Mouse (Mus musculus) lung, adult 2 months (tissue): ENCODE results near the gene Cstb. TPM values are rescaled to one million over a fixed set of nuclear protein-coding genes. Genes with fewer than 3 reads are reported as not detected.
A peak's percentile ranks its signal among the peaks of the same experiment; 100 is the strongest.

Source experiments
- DNase-seq: peaks from one replicate; pipeline ENCODE4 v3.0.0; 2022
- H3K4me1 ChIP-seq: fragments of 200-500 bp; 2 replicates; pipeline ENCODE4 v1.6.1; 2011; ENCODE audit warnings: low read length; ENCODE audit not compliant: control insufficient read depth, insufficient read depth
- H3K4me3 ChIP-seq: fragments of 200-500 bp; replicated peaks from 2 replicates; pipeline ENCODE3; 2011; ENCODE audit warnings: low read depth, mild to moderate bottlenecking, control low read depth, low read length; ENCODE audit errors: extremely low read depth
- CTCF ChIP-seq: fragments of 200-500 bp; IDR thresholded peaks from 2 replicates; pipeline ENCODE4 v1.5.1; 2011; ENCODE audit warnings: mild to moderate bottlenecking, low read length, control low read depth; ENCODE audit not compliant: insufficient read depth
- POLR2A ChIP-seq: fragments of 200-500 bp; IDR thresholded peaks from 2 replicates; pipeline ENCODE4 v1.6.1; 2011; ENCODE audit warnings: low read depth, mild to moderate bottlenecking, control low read depth, low read length, borderline replicate concordance; ENCODE audit errors: extremely low read depth
- WGBS: fragments of 180-500 bp; shearing (Covaris S2); methylation state at CpG from one replicate; pipeline ENCODE4 v1.1.7; 2018; 5-methylcytosine and 5-hydroxymethylcytosine counted together
- polyA plus RNA-seq: library from polyadenylated mRNA; depleted of rRNA; stranded (reverse); fragments of >200 nt; gene quantifications from 2 replicates; pipeline ENCODE4 v1.2.3, GENCODE M21; 2012

Cstb gene
- polyA plus RNA-seq, 1 experiment: 62.7 TPM

- TF ChIP-seq POLR2A: no peak
- TF ChIP-seq CTCF: no peak
- WGBS: 52% methylated on average over 4 of the region's 4 CpGs
- no peak overlapping the region for H3K4me3 ChIP-seq
- no peak for DNase-seq
- no peaks in the 10 kb centered on the region for H3K4me1 ChIP-seq
Measured at GRCm38 (mm10) chr10:78396625-78396885, 28.9 kb upstream of the Cstb start.

GRCm38 (mm10) chr10:78399090-78399657 lies 26.3 kb upstream of the Cstb start:
- 48% methylated on average over 17 of the region's 17 CpGs for WGBS
- no peaks in the 10 kb centered on the region for H3K4me1 ChIP-seq
- TF ChIP-seq CTCF (no peak), POLR2A (no peak)
- DNase-seq: no peak
- no peak overlapping the region for H3K4me3 ChIP-seq

GRCm38 (mm10) chr10:78401127-78401526 lies 24.3 kb upstream of the Cstb start:
- TF ChIP-seq POLR2A (no peak), CTCF (no peak)
- WGBS: 73% methylated on average over 2 of the region's 2 CpGs
- H3K4me1 ChIP-seq: no peaks in the 10 kb centered on the region
- no peak overlapping the region for H3K4me3 ChIP-seq
- no peak for DNase-seq

- 89% methylated on average over 14 of the region's 14 CpGs for WGBS
- TF ChIP-seq POLR2A (no peak), CTCF (no peak)
- H3K4me1 ChIP-seq: no peaks in the 10 kb centered on the region
Measured at GRCm38 (mm10) chr10:78402301-78402922, 23.1 kb upstream of the Cstb start.

GRCm38 (mm10) chr10:78406152-78406551 lies 19.3 kb upstream of the Cstb start:
- no peak for DNase-seq
- Histone ChIP-seq H3K4me3 (no peak overlapping the region), H3K4me1 (no peaks in the 10 kb centered on the region)
- 81% methylated on average over 6 of the region's 6 CpGs for WGBS
- TF ChIP-seq CTCF: no peak
- TF ChIP-seq POLR2A: no peak

More at GRCm38 (mm10) chr10:78402301-78402922, 23.1 kb upstream of the Cstb start:
- H3K4me3 ChIP-seq: no peak overlapping the region
- DNase-seq: no peak

- no peak overlapping the region for H3K4me3 ChIP-seq
- TF ChIP-seq POLR2A: no peak
- no peak for TF ChIP-seq CTCF
- H3K4me1 ChIP-seq: no peaks in the 10 kb centered on the region
- WGBS: 89% methylated on average over 4 of the region's 4 CpGs
- no peak for DNase-seq
Measured at GRCm38 (mm10) chr10:78407132-78407531, 18.3 kb upstream of the Cstb start.

GRCm38 (mm10) chr10:78409035-78409788 lies 16.3 kb upstream of the Cstb start:
- H3K4me3 ChIP-seq: no peak overlapping the region
- DNase-seq: no peak
- TF ChIP-seq POLR2A (no peak), CTCF (no peak)
- no peaks in the 10 kb centered on the region for H3K4me1 ChIP-seq
- 77% methylated on average over 9 of the region's 9 CpGs for WGBS

GRCm38 (mm10) chr10:78411851-78412250 lies 13.6 kb upstream of the Cstb start:
- DNase-seq: no peak
- 9% methylated on average over 8 of the region's 8 CpGs for WGBS
- Histone ChIP-seq H3K4me1 (no peaks in the 10 kb centered on the region), H3K4me3 (peak overlapping the region; percentile 80)
- TF ChIP-seq CTCF (no peak), POLR2A (no peak)

GRCm38 (mm10) chr10:78412319-78413151 lies 12.9 kb upstream of the Cstb start, which contains the start of gene Rrp1:
TSS of gene Rrp1 (minus strand) at chr10:78413043.
- WGBS: under 1% methylated on average over 70 of the region's 70 CpGs
- peak; percentile 97 for DNase-seq
- H3K4me1 ChIP-seq: no peaks in the 10 kb centered on the region
- TF ChIP-seq CTCF: peak; percentile 100
- peak; percentile 93; the same call in 1 of the 2 replicates for TF ChIP-seq POLR2A
- H3K4me3 ChIP-seq: peak within 1 kb of the TSS; percentile 80
